Mouse (Mus musculus) kidney, postnatal 25 days (tissue): ENCODE results near the gene Klk1b5.

ENCODE experiments used
- DNase-seq, 2 experiments: peaks; one replicate each; pipeline ENCODE4 v3.0.0; 2021; ENCODE audit warnings: mixed read lengths in 2 of 2

The Klk1b5 gene

DNA sequence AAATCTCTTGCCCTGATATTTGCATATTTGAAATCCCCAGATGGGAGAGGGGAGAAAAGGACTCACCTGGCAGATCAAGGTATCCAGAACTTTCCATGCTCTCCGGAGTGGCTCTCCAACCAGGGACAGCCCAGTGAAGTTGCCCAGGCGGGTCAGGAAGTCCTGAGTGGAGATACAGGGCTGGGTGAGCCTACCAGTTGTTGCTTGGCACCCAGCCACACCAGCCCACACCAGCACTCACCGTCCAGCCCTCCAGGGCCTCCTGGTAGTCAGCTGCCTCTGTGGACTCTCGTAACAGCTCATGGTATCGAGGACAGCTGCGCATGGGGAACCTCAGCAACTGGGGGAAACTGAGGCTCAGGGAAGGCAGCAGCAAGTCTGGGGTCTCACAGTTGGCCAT, 39.2 kb downstream of the Klk1b5 start:
- no peak for DNase-seq

DNA sequence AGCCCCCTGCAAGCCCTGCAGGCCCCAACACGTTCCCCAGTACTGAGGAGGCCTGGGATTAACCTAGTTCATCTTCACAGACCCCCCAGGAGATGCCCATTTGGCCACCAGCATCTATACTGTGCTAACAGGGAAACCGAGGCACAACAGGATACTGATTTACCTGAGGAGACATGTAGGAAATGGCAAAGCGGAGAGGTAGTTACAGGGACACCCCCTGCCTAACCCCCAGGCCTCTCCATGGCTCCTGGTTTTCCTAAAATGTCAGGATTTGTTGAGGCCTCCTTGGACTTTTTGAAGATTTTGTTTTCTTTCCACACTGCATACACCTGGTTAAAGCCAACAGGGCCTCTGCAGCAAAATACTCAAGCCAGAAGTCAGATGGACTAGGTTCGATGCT, 41.5 kb downstream of the Klk1b5 start, which contains the start of gene Acp4:
Gene Acp4 (minus strand): TSS at position 101 of the 400 bp plus-strand sequence.
- DNase-seq = no peak

DNA sequence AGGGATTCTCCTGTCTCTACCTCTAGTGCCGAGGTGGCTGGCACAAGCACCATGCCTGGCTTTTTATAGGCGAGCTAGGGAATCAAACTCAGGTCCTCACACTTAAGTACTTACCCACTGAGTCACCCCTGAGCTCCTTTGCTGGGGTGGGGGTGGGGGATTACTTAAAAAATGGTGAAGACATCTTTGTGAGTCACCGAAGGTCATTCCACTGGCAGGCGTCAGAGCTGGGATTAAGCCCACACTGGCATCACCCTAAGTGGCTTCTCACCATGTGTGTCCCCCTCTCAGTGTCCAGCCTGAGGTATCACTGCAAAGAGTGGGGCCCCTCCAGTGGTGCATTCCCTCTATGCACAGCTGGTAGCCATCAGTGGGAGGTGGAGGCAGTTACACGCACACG, 44.7 kb downstream of the Klk1b5 start:
- no peak for DNase-seq

DNA sequence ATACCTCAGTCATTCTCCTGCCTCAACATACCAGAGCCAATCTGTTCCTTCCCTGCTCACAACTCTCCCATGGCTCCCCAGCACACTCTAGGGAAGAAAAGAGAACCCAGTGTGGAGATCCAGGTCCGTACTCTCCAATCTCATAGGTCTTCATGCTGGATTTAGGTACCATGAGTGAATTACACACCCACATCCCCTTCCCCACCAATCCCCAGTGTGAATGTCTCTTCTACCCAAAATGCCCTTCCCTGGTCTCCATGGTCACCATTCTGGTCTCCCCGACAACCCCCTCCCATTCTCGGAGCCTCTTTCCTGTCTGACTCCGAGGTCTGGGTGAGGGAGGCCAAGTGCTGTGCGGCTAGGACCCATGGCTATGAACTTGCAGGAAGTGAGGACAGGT, 45.4 kb downstream of the Klk1b5 start, which contains the start of gene Gm15517:
Gene Gm15517 (plus strand): TSS at position 301 of the 400 bp plus-strand sequence.
- DNase-seq = no peak

DNA sequence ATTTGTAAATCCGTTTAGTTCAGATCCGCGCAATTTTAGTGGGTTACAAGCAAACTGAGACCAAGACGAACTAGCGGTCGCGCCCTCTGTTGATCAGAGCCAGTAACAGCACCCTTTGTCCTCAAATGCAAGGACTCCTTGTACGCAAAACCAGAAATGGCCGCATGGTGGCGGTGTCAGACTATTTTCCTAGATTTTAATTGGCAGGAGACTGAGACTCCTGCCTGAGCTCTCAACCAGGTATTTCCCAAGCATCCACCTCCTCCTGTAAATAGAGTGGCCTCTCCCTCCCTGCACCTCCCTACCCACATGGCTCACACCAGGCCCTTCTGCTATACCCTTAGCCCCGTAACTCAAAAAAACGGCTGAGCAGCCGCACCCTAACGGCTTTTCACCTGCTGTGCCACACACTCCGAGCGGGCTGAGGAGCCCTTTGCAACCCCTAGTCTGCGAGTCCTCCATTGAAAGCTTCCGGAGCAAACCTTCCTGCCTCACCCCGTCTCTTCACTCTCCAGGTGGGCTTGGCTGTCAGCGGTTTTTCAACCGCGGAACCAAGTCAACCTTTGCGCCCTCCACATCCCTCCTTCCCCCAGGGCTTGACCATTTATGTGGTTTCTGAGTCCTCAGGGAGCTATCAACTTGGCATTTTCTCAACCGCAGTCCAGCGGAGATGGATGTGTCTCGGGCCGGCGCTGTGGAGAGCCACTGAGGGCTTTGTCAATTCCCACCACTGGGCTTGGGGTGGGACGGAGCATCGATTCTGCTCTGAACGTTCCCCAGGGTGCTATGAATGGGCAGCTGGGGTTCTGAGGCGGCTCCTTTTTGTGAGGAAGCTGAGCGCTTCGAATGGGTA, 47.3 kb downstream of the Klk1b5 start:
- DNase-seq = peak; percentile 89 to 98

DNA sequence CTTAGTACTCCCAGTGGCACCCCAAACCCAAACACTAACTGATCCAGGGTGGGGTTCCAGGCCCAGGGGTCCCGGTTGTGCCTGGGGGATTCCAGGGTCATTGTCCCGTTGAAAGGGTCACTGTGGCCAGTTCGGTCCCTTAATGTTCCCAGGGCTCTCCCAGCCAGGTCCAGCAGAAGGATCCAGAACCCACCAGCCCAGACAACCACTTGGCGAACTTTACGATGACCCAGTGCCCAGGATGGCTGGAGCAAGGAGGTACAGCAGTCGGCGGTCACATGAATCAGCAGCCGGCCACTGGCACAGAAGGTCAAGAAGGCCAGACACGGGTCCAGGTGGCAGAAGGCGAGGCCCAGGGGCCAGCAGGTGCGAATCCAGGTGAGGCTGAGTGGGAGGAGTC, 52.4 kb downstream of the Klk1b5 start:
- DNase-seq = no peak

DNA sequence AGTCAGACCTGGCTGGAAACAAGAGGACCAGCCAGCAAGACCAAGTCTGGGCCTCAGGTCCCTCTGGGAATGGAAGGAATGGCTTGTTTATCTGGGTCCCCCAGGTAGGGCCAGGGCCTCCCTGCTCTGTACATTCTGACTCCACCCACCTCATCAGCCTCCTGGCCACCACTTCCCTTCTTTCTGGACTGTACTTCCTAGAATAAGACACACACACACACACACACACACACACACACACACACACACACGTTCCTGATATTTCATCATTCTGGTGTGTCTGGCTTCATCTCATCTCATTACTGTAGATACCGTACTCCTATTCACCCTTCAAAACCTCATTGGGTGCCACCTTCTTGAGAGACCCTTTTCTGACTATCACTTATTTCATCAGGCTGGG, 53.7 kb downstream of the Klk1b5 start:
- no peak for DNase-seq
